Mouse (Mus musculus): ENCODE results near the gene Aff4. TPM values are rescaled to one million over a fixed set of nuclear protein-coding genes. Genes with fewer than 3 reads are reported as not detected.
"Not testable (repeated sequence)": the region's sequence is repeated elsewhere in the genome, so short reads cannot be mapped to it uniquely, and the experiment has no call there.

Aff4 gene
- polyA plus RNA-seq, 1 experiment from 2014 or later, result 53.4 TPM

GRCm38 (mm10) chr11:53318041-53318440, 32.6 kb upstream of the Aff4 start:
- WGBS, result 71% methylated on average over 7 of the region's 7 CpGs
- ATAC-seq (ENCODE audit: borderline replicate concordance, extremely low read depth, low FRiP score, low TSS enrichment), result no peak
- H3K36me3 ChIP-seq, result no peaks in the 10 kb centered on the region

DNA sequence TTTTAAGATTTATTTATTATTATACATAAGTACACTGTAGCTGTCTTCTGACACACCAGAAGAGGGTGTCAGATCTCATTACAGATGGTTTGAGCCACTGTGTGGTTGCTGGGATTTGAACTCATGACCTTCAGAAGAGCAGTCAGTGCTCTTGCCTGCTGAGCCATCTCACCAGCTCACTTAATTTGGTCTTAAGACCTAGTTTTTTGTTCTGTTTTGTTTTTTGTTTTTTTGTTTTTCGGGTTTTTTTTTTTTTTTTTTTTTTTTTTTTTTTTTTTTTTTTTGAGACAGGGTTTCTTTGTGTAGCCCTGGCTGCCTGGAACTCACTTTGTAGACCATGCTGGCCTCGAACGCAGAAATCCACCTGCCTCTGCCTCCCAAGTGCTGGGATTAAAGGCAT, 32.1 kb upstream of the Aff4 start:
- H3K36me3 ChIP-seq; ATAC-seq (ENCODE audit: borderline replicate concordance, extremely low read depth, low FRiP score, low TSS enrichment); H3K27me3 ChIP-seq; H3K4me3 ChIP-seq; H3K9me3 ChIP-seq; H3K27ac ChIP-seq; H3K4me2 ChIP-seq; H3K9ac ChIP-seq: not testable (repeated sequence)
- H3K4me1 ChIP-seq, result peaks cover 11% of the 10 kb centered on the region
- WGBS, result 86% methylated on average over 3 of the region's 3 CpGs

More at GRCm38 (mm10) chr11:53318041-53318440, 32.6 kb upstream of the Aff4 start:
- no peak overlapping the region for H3K4me2 ChIP-seq
- no peak overlapping the region for H3K9ac ChIP-seq
- H3K4me1 ChIP-seq, result peaks cover 11% of the 10 kb centered on the region
- no peaks in the 10 kb centered on the region for H3K9me3 ChIP-seq
- H3K27me3 ChIP-seq, result no peaks in the 10 kb centered on the region
- no peak overlapping the region for H3K4me3 ChIP-seq
- H3K27ac ChIP-seq, result no peak overlapping the region

DNA sequence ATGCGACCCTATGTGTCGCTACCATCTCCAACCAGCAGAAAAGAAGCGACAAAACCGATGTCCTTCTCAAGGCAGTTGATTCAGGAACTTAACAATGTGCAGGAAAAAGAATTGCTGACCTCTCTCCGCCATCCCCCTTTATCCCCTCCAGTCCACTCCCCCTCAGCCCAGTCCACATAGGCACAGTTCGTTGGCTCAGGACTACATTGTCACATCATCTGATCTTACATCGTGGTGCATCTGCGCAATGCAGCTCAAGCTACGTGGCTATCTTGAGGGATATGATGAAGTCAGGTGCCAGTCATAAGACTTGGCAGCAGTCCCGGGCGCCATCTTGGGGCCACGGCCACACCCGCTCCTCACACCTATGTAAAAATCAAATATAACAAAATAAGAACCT, 30.8 kb upstream of the Aff4 start:
- not testable (repeated sequence) for H3K9me3 ChIP-seq; H3K4me1 ChIP-seq; H3K9ac ChIP-seq; H3K27ac ChIP-seq; H3K4me2 ChIP-seq; H3K27me3 ChIP-seq; ATAC-seq (ENCODE audit: borderline replicate concordance, extremely low read depth, low FRiP score, low TSS enrichment); H3K36me3 ChIP-seq; H3K4me3 ChIP-seq
- WGBS, result 92% methylated on average over 13 of the region's 13 CpGs

- peak; percentile 96; the same call in 1 of the 2 replicates for ATAC-seq (ENCODE audit: borderline replicate concordance, extremely low read depth, low FRiP score, low TSS enrichment)
- H3K4me1 ChIP-seq, result peaks cover 13% of the 10 kb centered on the region
- H3K27me3 ChIP-seq, result no peaks in the 10 kb centered on the region
- H3K4me2 ChIP-seq, result peak within 1 kb of the TSS; percentile 59
- H3K9me3 ChIP-seq, result no peaks in the 10 kb centered on the region
- WGBS, result under 1% methylated on average over 21 of the region's 21 CpGs
- peak within 1 kb of the TSS; percentile 69 for H3K9ac ChIP-seq
- H3K4me3 ChIP-seq, result peak within 1 kb of the TSS; percentile 59
- peaks cover 19% of the 10 kb centered on the region for H3K36me3 ChIP-seq
- H3K27ac ChIP-seq, result 0 out of 2 replicates have a peak within 1 kb of the TSS, but pooled peaks have one; percentile 8
Measured at GRCm38 (mm10) chr11:53324512-53324968, 26.1 kb upstream of the Aff4 start, which contains the start of gene Zcchc10. TSS of gene Zcchc10 (plus strand) at chr11:53324679.

DNA sequence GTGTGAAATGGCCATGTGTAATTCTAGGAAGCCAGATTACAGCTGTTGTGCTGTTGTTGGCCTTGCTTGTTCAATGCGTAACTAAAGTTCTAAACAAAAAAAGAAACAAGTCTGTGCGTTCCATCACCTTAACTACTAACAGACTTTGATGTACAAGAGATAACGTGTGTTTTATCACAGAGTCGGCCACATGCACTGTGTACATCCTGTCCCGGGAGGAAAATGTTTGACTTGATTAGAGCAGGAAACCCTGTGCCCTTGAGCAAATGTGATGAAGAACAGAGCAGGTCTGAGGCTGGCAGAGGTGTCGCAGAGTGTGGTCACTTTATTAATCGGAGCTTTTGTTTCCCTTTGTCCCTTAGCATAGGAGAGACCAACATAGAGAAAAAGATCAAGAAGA, 20.3 kb upstream of the Aff4 start:
- Histone ChIP-seq H3K27me3 (no peaks in the 10 kb centered on the region), H3K4me1 (peaks cover 9% of the 10 kb centered on the region), H3K27ac (no peak overlapping the region), H3K9me3 (no peaks in the 10 kb centered on the region), H3K4me3 (no peak overlapping the region), H3K9ac (no peak overlapping the region), H3K4me2 (no peak overlapping the region), H3K36me3 (peaks cover 56% of the 10 kb centered on the region)
- WGBS, result 74% methylated on average over 7 of the region's 7 CpGs
- ATAC-seq (ENCODE audit: borderline replicate concordance, extremely low read depth, low FRiP score, low TSS enrichment), result no peak

DNA sequence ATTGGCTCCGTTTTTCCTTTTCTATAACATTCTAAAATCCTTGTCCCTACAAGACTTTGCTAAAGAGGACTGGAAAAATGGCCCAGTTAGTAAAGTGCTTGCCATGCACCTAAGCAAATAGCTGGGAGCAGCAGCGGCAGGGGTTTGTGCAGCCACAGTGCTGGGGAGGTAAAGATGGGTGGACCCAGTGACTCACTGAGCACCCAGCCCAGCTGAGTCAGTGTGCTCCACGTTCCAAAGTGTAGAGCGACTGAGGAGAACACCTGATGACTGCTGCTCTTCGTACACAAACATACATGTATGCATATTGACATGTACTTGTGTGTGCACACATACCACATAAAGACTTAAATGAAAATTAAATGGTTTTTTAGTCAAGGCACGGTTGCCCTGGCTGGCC, 19.5 kb upstream of the Aff4 start:
- H3K4me2 ChIP-seq, result no peak overlapping the region
- no peak overlapping the region for H3K27ac ChIP-seq
- no peak overlapping the region for H3K4me3 ChIP-seq
- no peak for ATAC-seq (ENCODE audit: borderline replicate concordance, extremely low read depth, low FRiP score, low TSS enrichment)
- peaks cover 56% of the 10 kb centered on the region for H3K36me3 ChIP-seq
- whole genome bisulfite sequencing, result 90% methylated on average over 6 of the region's 6 CpGs
- H3K27me3 ChIP-seq, result no peaks in the 10 kb centered on the region
- H3K4me1 ChIP-seq, result 0 out of 2 replicates have a peak, but pooled peaks cover under 1% of the 10 kb centered on the region
- H3K9ac ChIP-seq, result no peak overlapping the region
- H3K9me3 ChIP-seq, result no peaks in the 10 kb centered on the region

GRCm38 (mm10) chr11:53332076-53332680, 18.5 kb upstream of the Aff4 start:
- Histone ChIP-seq H3K4me2 (no peak overlapping the region), H3K27ac (no peak overlapping the region), H3K9me3 (no peaks in the 10 kb centered on the region), H3K4me3 (no peak overlapping the region), H3K36me3 (peaks cover 56% of the 10 kb centered on the region), H3K27me3 (no peaks in the 10 kb centered on the region), H3K9ac (no peak overlapping the region), H3K4me1 (no peaks in the 10 kb centered on the region)
- no peak for ATAC-seq (ENCODE audit: borderline replicate concordance, extremely low read depth, low FRiP score, low TSS enrichment)
- WGBS, result 76% methylated on average over 14 of the region's 14 CpGs

- H3K4me1 ChIP-seq, result no peaks in the 10 kb centered on the region
- no peak overlapping the region for H3K4me3 ChIP-seq
- H3K9ac ChIP-seq, result no peak overlapping the region
- WGBS, result 38% methylated on average over 3 of the region's 3 CpGs
- peaks cover 28% of the 10 kb centered on the region for H3K36me3 ChIP-seq
- no peaks in the 10 kb centered on the region for H3K27me3 ChIP-seq
- no peak overlapping the region for H3K4me2 ChIP-seq
- H3K27ac ChIP-seq, result no peak overlapping the region
- H3K9me3 ChIP-seq, result no peaks in the 10 kb centered on the region
- ATAC-seq (ENCODE audit: borderline replicate concordance, extremely low read depth, low FRiP score, low TSS enrichment), result no peak
Measured at GRCm38 (mm10) chr11:53335505-53336181, 15.0 kb upstream of the Aff4 start.

GRCm38 (mm10) chr11:53336182-53336571, 14.5 kb upstream of the Aff4 start:
- Histone ChIP-seq H3K9me3 (no peaks in the 10 kb centered on the region), H3K4me3 (no peak overlapping the region), H3K4me2 (no peak overlapping the region), H3K27me3 (no peaks in the 10 kb centered on the region), H3K36me3 (peaks cover 24% of the 10 kb centered on the region), H3K9ac (no peak overlapping the region), H3K27ac (no peak overlapping the region), H3K4me1 (no peaks in the 10 kb centered on the region)
- no peak for ATAC-seq (ENCODE audit: borderline replicate concordance, extremely low read depth, low FRiP score, low TSS enrichment)

- 64% methylated on average over 1 of the region's 1 CpGs for WGBS
Measured at GRCm38 (mm10) chr11:53336924-53337323, 13.7 kb upstream of the Aff4 start.

DNA sequence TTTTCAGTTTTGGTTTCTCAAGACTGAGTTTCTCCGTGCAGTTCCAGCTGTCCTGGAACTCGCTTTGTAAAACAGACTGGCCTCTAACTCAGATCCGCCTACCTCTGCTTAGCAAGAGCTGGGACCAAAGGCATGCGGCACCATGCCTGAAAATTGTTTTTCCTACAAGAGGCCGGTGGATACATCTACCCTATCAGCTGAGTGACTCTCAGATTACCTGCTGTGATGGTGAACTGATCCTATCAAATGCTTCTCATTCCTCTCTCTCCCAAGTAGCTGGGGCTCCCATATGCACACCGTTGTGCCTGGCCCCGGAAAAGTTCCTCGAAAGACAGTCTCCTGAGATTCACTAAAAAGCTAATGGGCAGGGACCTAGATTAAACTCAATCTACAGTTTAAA, 12.9 kb upstream of the Aff4 start:
- Histone ChIP-seq H3K27me3 (no peaks in the 10 kb centered on the region), H3K4me3 (no peak overlapping the region), H3K36me3 (0 out of 2 replicates have a peak, but pooled peaks cover 9% of the 10 kb centered on the region), H3K4me1 (no peaks in the 10 kb centered on the region), H3K9me3 (no peaks in the 10 kb centered on the region), H3K4me2 (no peak overlapping the region), H3K9ac (no peak overlapping the region), H3K27ac (no peak overlapping the region)
- 58% methylated on average over 8 of the region's 8 CpGs for WGBS
- ATAC-seq (ENCODE audit: borderline replicate concordance, extremely low read depth, low FRiP score, low TSS enrichment), result no peak

More at GRCm38 (mm10) chr11:53336924-53337323, 13.7 kb upstream of the Aff4 start:
- peaks cover 17% of the 10 kb centered on the region for H3K36me3 ChIP-seq
- no peak for ATAC-seq (ENCODE audit: borderline replicate concordance, extremely low read depth, low FRiP score, low TSS enrichment)
- no peaks in the 10 kb centered on the region for H3K9me3 ChIP-seq
- no peak overlapping the region for H3K27ac ChIP-seq
- H3K4me3 ChIP-seq, result no peak overlapping the region
- no peaks in the 10 kb centered on the region for H3K27me3 ChIP-seq
- no peaks in the 10 kb centered on the region for H3K4me1 ChIP-seq
- no peak overlapping the region for H3K4me2 ChIP-seq
- no peak overlapping the region for H3K9ac ChIP-seq

- H3K27ac ChIP-seq; H3K9me3 ChIP-seq; H3K36me3 ChIP-seq; H3K4me3 ChIP-seq; ATAC-seq (ENCODE audit: borderline replicate concordance, extremely low read depth, low FRiP score, low TSS enrichment); H3K4me2 ChIP-seq; H3K4me1 ChIP-seq; H3K9ac ChIP-seq; H3K27me3 ChIP-seq: not testable (repeated sequence)
- WGBS, result 72% methylated on average over 10 of the region's 10 CpGs
Measured at GRCm38 (mm10) chr11:53341019-53341418, 9.6 kb upstream of the Aff4 start.

Measured in lung, embryonic 15.5 days (tissue).